Mouse (Mus musculus) CH12.LX (cell line): ENCODE measurements around the gene Senp1. TPM values are rescaled to one million over a fixed set of nuclear protein-coding genes. Genes with fewer than 3 reads are reported as not detected.

ENCODE experiments used
- DNase-seq: peaks from one replicate; pipeline ENCODE4 v3.0.0-alpha.2; 2013; ENCODE audit errors: extremely low read depth
- H3K27ac ChIP-seq: 2 replicates; pipeline ENCODE4 v1.5.1; 2012; ENCODE audit warnings: low read depth, mild to moderate bottlenecking, control low read depth, moderate library complexity; ENCODE audit not compliant: insufficient read depth
- H3K27me3 ChIP-seq: replicated peaks from 2 replicates; pipeline ENCODE3; 2012; ENCODE audit warnings: inconsistent platforms
- H3K36me3 ChIP-seq, 2 experiments: replicated peaks in 1 of 2; 2 replicates each; pipeline versions ENCODE3 to v1.6.1; 2012; ENCODE audit warnings: inconsistent platforms in 1 of 2, low read length in 1 of 2, mild to moderate bottlenecking in 1 of 2, mixed read lengths in 1 of 2, moderate library complexity in 1 of 2; ENCODE audit not compliant: control insufficient read depth in 1 of 2, insufficient read depth in 1 of 2
- H3K4me1 ChIP-seq, 2 experiments: 2 replicates each; pipeline ENCODE4 v1.6.1; 2012; ENCODE audit warnings: inconsistent platforms in 1 of 2, moderate library complexity in 1 of 2; ENCODE audit not compliant: insufficient read depth in 2 of 2, control insufficient read depth in 1 of 2
- H3K4me2 ChIP-seq: 2 replicates; pipeline ENCODE4 v1.6.1; 2012; ENCODE audit warnings: low read depth, mild to moderate bottlenecking, control low read depth; ENCODE audit not compliant: poor library complexity, insufficient read depth, severe bottlenecking
- H3K4me3 ChIP-seq, 3 experiments: fragments of 150-350 bp in 1 of 3; sonication (generic) in 1 of 3; replicated peaks in 1 of 3; 2 replicates each; pipeline versions ENCODE3 to v1.5.1; 2011 to 2012; ENCODE audit warnings: low read depth in 2 of 3, low read length in 2 of 3, mild to moderate bottlenecking in 2 of 3, moderate library complexity in 2 of 3, control low read depth in 1 of 3, improper control_type of control experiment in 1 of 3, inconsistent platforms in 1 of 3, mixed read lengths in 1 of 3; ENCODE audit not compliant: poor library complexity in 1 of 3
- H3K79me2 ChIP-seq: replicated peaks from 2 replicates; pipeline ENCODE4 v1.6.1; 2012; ENCODE audit warnings: mild to moderate bottlenecking, moderate library complexity; ENCODE audit not compliant: control insufficient read depth, poor library complexity, insufficient read depth, severe bottlenecking; ENCODE audit errors: extremely low read depth
- H3K9ac ChIP-seq: 2 replicates; pipeline ENCODE4 v1.6.1; 2012; ENCODE audit warnings: low read depth, mild to moderate bottlenecking, control low read depth, moderate library complexity; ENCODE audit not compliant: insufficient read depth
- H3K9me3 ChIP-seq: replicated peaks from 2 replicates; pipeline ENCODE3; 2012; ENCODE audit warnings: low read length, inconsistent platforms, mixed read lengths
- BHLHE40 ChIP-seq: IDR thresholded peaks from 2 replicates; pipeline ENCODE4 v1.6.1; 2011; ENCODE audit warnings: mild to moderate bottlenecking, low read depth, low read length, improper control_type of control experiment
- CHD1 ChIP-seq: IDR thresholded peaks from 2 replicates; pipeline ENCODE4 v1.6.1; 2012; ENCODE audit warnings: low read depth, low read length, improper control_type of control experiment, inconsistent platforms
- CTCF ChIP-seq, 2 experiments: IDR thresholded peaks in 1 of 2; conservative IDR thresholded peaks in 1 of 2; 2 replicates each; pipeline ENCODE4 v1.5.1; 2011 to 2012; ENCODE audit warnings: low read depth in 2 of 2, low read length in 2 of 2, improper control_type of control experiment in 1 of 2, inconsistent platforms in 1 of 2, mild to moderate bottlenecking in 1 of 2, moderate library complexity in 1 of 2
- GABPA ChIP-seq: IDR thresholded peaks from 2 replicates; pipeline ENCODE4 v1.6.1; 2012; ENCODE audit warnings: low read depth, low read length, improper control_type of control experiment, inconsistent platforms; ENCODE audit not compliant: insufficient replicate concordance
- IRF4 ChIP-seq: IDR thresholded peaks from 2 replicates; pipeline ENCODE4 v1.6.1; 2014; ENCODE audit warnings: low read depth, mild to moderate bottlenecking, inconsistent platforms, low read length, improper control_type of control experiment
- JUN ChIP-seq: IDR thresholded peaks from 2 replicates; pipeline ENCODE4 v1.6.1; 2011; ENCODE audit warnings: low read depth, mild to moderate bottlenecking, low read length, improper control_type of control experiment, moderate library complexity; ENCODE audit not compliant: insufficient read depth
- MAFK ChIP-seq: IDR thresholded peaks from 2 replicates; pipeline ENCODE4 v1.6.1; 2011; ENCODE audit warnings: low read length, improper control_type of control experiment; ENCODE audit not compliant: insufficient replicate concordance
- MAZ ChIP-seq: IDR thresholded peaks from 2 replicates; pipeline ENCODE4 v1.6.1; 2012; ENCODE audit warnings: low read depth, mild to moderate bottlenecking, inconsistent platforms, low read length, improper control_type of control experiment, moderate library complexity
- MEF2A ChIP-seq: IDR thresholded peaks from 2 replicates; pipeline ENCODE4 v1.6.1; 2014; ENCODE audit warnings: low read depth, mild to moderate bottlenecking, inconsistent platforms, low read length, improper control_type of control experiment, borderline replicate concordance
- MXI1 ChIP-seq: IDR thresholded peaks from 2 replicates; pipeline ENCODE4 v1.6.1; 2011; ENCODE audit warnings: mild to moderate bottlenecking, low read depth, low read length, improper control_type of control experiment
- NRF1 ChIP-seq: IDR thresholded peaks from 2 replicates; pipeline ENCODE4 v1.6.1; 2014; ENCODE audit warnings: low read depth, mild to moderate bottlenecking, inconsistent platforms, low read length, improper control_type of control experiment, moderate library complexity
- POLR2A ChIP-seq: IDR thresholded peaks from 2 replicates; pipeline ENCODE4 v1.6.1; 2011; ENCODE audit warnings: low read depth, mild to moderate bottlenecking, improper control_type of control experiment, low read length
- POLR2AphosphoS2 ChIP-seq: IDR thresholded peaks from 2 replicates; pipeline ENCODE4 v1.6.1; 2011; ENCODE audit warnings: low read depth, low read length, improper control_type of control experiment
- RCOR1 ChIP-seq: conservative IDR thresholded peaks from 2 replicates; pipeline ENCODE4 v1.6.1; 2012; ENCODE audit warnings: low read depth, mild to moderate bottlenecking, inconsistent platforms, low read length, improper control_type of control experiment
- SMC3 ChIP-seq: IDR thresholded peaks from 2 replicates; pipeline ENCODE4 v1.6.1; 2011; ENCODE audit warnings: low read depth, low read length, improper control_type of control experiment
- TBP ChIP-seq: conservative IDR thresholded peaks from 2 replicates; pipeline ENCODE4 v1.6.1; 2011; ENCODE audit warnings: low read depth, low read length, improper control_type of control experiment
- USF1 ChIP-seq: IDR thresholded peaks from 2 replicates; pipeline ENCODE4 v1.6.1; 2014; ENCODE audit warnings: low read depth, mild to moderate bottlenecking, inconsistent platforms, low read length, improper control_type of control experiment
- ZKSCAN1 ChIP-seq: IDR thresholded peaks from 2 replicates; pipeline ENCODE4 v1.6.1; 2012; ENCODE audit warnings: low read depth, inconsistent platforms, low read length, improper control_type of control experiment, borderline replicate concordance
- ZMIZ1 ChIP-seq: IDR thresholded peaks from 2 replicates; pipeline ENCODE4 v1.6.1; 2012; ENCODE audit warnings: low read depth, mild to moderate bottlenecking, inconsistent platforms, low read length, improper control_type of control experiment
- ZNF384 ChIP-seq: IDR thresholded peaks from 2 replicates; pipeline ENCODE4 v1.6.1; 2012; ENCODE audit warnings: low read depth, low read length, improper control_type of control experiment, inconsistent platforms
- dilution Hi-C: fragments of 300-500 bp; cut with MboI; formaldehyde crosslinking; loops from 2 replicates; pipeline ENCODE4 v1.14.3; 2020; ENCODE audit warnings: low sequenced_read_pairs; ENCODE audit not compliant: extremely low pct_unique_long_range_greater_than_20kb, extremely low pct_ligation_motif_present
- in situ Hi-C: fragments of 300-500 bp; cut with MboI; formaldehyde crosslinking; loops from 3 replicates; pipeline ENCODE4 v1.14.3; 2019; ENCODE audit warnings: low sequenced_read_pairs, low pct_ligation_motif_present, low pct_unique_long_range_greater_than_20kb, mixed read lengths
- polyA plus RNA-seq: library from polyadenylated mRNA; unstranded; fragments of >175 nt; gene quantifications from 2 replicates; pipeline ENCODE4 v1.2.1, GENCODE M21; 2012; ENCODE audit warnings: low read depth; ENCODE audit not compliant: insufficient read length
- total RNA-seq, 2 experiments: library from RNA; depleted of rRNA; stranded (reverse); fragments of 300-350 nt in 1 of 2; fragments of >200 nt in 1 of 2; gene quantifications; 2 replicates each; pipeline ENCODE4 v1.2.3; 2012 to 2014

The Senp1 gene
- total and polyA plus RNA-seq, 3 experiments = 14.9 to 38.5 (median 23.3) TPM

- Histone ChIP-seq H3K9me3 (no peaks in the 10 kb centered on the region), H3K9ac (no peak overlapping the region), H3K79me2 (no peaks in the 10 kb centered on the region), H3K36me3 (peaks cover 63 to 95% of the 10 kb centered on the region in 2 experiments), H3K27ac (0 out of 2 replicates have a peak overlapping the region, but pooled peaks have one; percentile 6), H3K27me3 (no peaks in the 10 kb centered on the region), H3K4me3 (no peak overlapping the region), H3K4me2 (no peak overlapping the region), H3K4me1 (peaks cover 0 to 6% of the 10 kb centered on the region in 2 experiments; a peak in 2 of 4 replicates)
- in situ Hi-C loops (no loop called here), dilution Hi-C loops (no loop called here)
- no peak for DNase-seq
- TF ChIP-seq JUN (no peak), ZNF384 (no peak), CHD1 (no peak), MXI1 (no peak), MAZ (no peak), CTCF (conservative IDR thresholded peaks at IDR 0.05 in 1 of 2, IDR thresholded peaks at IDR 0.05 in 1 of 2; ENCODE audit: low read depth in 2 of 2, low read length in 2 of 2) (no peak), MEF2A (no peak), RCOR1 (no peak), ZKSCAN1 (no peak), GABPA (no peak), MAFK (no peak), SMC3 (no peak), NRF1 (no peak), TBP (no peak), ZMIZ1 (no peak), POLR2A (no peak), USF1 (no peak), IRF4 (no peak), POLR2AphosphoS2 (no peak)
Measured at GRCm38 (mm10) chr15:98039682-98040081, 53.9 kb downstream of the Senp1 start.

GRCm38 (mm10) chr15:98036578-98036977, 57.0 kb downstream of the Senp1 start:
- H3K9me3 ChIP-seq = no peaks in the 10 kb centered on the region
- dilution Hi-C loops (no loop called here), in situ Hi-C loops (no loop called here)
- H3K36me3 ChIP-seq = peaks cover 50 to 85% of the 10 kb centered on the region in 2 experiments
- no peak for TF ChIP-seq BHLHE40
- TF ChIP-seq CTCF (conservative IDR thresholded peaks at IDR 0.05 in 1 of 2, IDR thresholded peaks at IDR 0.05 in 1 of 2; ENCODE audit: low read depth in 2 of 2, low read length in 2 of 2) = peak in 1 of 2 experiments; percentile 24; a peak in 1 of 4 replicates
- H3K9ac ChIP-seq = no peak overlapping the region
- H3K79me2 ChIP-seq = no peaks in the 10 kb centered on the region
- H3K4me1 ChIP-seq = peaks cover 0 to 6% of the 10 kb centered on the region in 2 experiments; a peak in 2 of 4 replicates
- H3K27ac ChIP-seq = no peak overlapping the region
- no peak overlapping the region for H3K4me2 ChIP-seq
- H3K27me3 ChIP-seq = no peaks in the 10 kb centered on the region
- H3K4me3 ChIP-seq = no peak overlapping the region
- peak; percentile 14 for DNase-seq
